Mouse (Mus musculus): Measurements from ENCODE around the gene Tsr1.
A peak's percentile ranks its signal among the peaks of the same experiment; 100 is the strongest.

Gene Tsr1

GRCm38 (mm10) chr11:74897678-74898516 is at the start of gene Tsr1:
Gene Tsr1, plus strand, starts transcription at chr11:74898071.
- peak; percentile 76 to 83 for DNase-seq (ENCODE audit: low spot score in 2 of 2)

GRCm38 (mm10) chr11:74850998-74851661 is 46.7 kb upstream of the Tsr1 start:
- no peak for DNase-seq (ENCODE audit: low spot score in 2 of 2)

- no peak for DNase-seq (ENCODE audit: low spot score in 2 of 2)
Observed at GRCm38 (mm10) chr11:74857756-74858155, 40.1 kb upstream of the Tsr1 start.

GRCm38 (mm10) chr11:74862129-74862528 is 35.7 kb upstream of the Tsr1 start:
- DNase-seq (ENCODE audit: low spot score in 2 of 2), result no peak

- no peak for DNase-seq (ENCODE audit: low spot score in 2 of 2)
Observed at GRCm38 (mm10) chr11:74863471-74863870, 34.4 kb upstream of the Tsr1 start.

- no peak for DNase-seq (ENCODE audit: low spot score in 2 of 2)
Observed at GRCm38 (mm10) chr11:74864421-74864820, 33.5 kb upstream of the Tsr1 start.

GRCm38 (mm10) chr11:74865252-74865651 is 32.6 kb upstream of the Tsr1 start:
- DNase-seq (ENCODE audit: low spot score in 2 of 2), result no peak

GRCm38 (mm10) chr11:74866640-74867039 is 31.2 kb upstream of the Tsr1 start:
- no peak for DNase-seq (ENCODE audit: low spot score in 2 of 2)

GRCm38 (mm10) chr11:74867181-74867580 is 30.7 kb upstream of the Tsr1 start:
- DNase-seq (ENCODE audit: low spot score in 2 of 2), result no peak

GRCm38 (mm10) chr11:74868046-74868760 is 29.7 kb upstream of the Tsr1 start:
- no peak for DNase-seq (ENCODE audit: low spot score in 2 of 2)

- DNase-seq (ENCODE audit: low spot score in 2 of 2), result no peak
Observed at GRCm38 (mm10) chr11:74869603-74870002, 28.3 kb upstream of the Tsr1 start.

GRCm38 (mm10) chr11:74870544-74870943 is 27.3 kb upstream of the Tsr1 start:
- no peak for DNase-seq (ENCODE audit: low spot score in 2 of 2)

GRCm38 (mm10) chr11:74870991-74871622 is 26.8 kb upstream of the Tsr1 start:
- no peak for DNase-seq (ENCODE audit: low spot score in 2 of 2)

GRCm38 (mm10) chr11:74874630-74875029 is 23.2 kb upstream of the Tsr1 start:
- no peak for DNase-seq (ENCODE audit: low spot score in 2 of 2)

GRCm38 (mm10) chr11:74876801-74877200 is 21.1 kb upstream of the Tsr1 start:
- DNase-seq (ENCODE audit: low spot score in 2 of 2), result no peak

- no peak for DNase-seq (ENCODE audit: low spot score in 2 of 2)
Observed at GRCm38 (mm10) chr11:74880999-74881398, 16.9 kb upstream of the Tsr1 start.

- no peak for DNase-seq (ENCODE audit: low spot score in 2 of 2)
Observed at GRCm38 (mm10) chr11:74881979-74882378, 15.9 kb upstream of the Tsr1 start.

GRCm38 (mm10) chr11:74883098-74883497 is 14.8 kb upstream of the Tsr1 start:
- DNase-seq (ENCODE audit: low spot score in 2 of 2), result no peak

- DNase-seq (ENCODE audit: low spot score in 2 of 2), result no peak
Observed at GRCm38 (mm10) chr11:74894619-74895018, 3.3 kb upstream of the Tsr1 start.

- peak; percentile 16 to 36 for DNase-seq (ENCODE audit: low spot score in 2 of 2)
Observed at GRCm38 (mm10) chr11:74895980-74896900, 1.6 kb upstream of the Tsr1 start.

Measured in spleen, postnatal 14 days (tissue).